Mouse (Mus musculus) forebrain, embryonic 16.5 days (tissue): Measurements from ENCODE around the gene Tbx21. TPM values are rescaled to one million over a fixed set of nuclear protein-coding genes. Genes with fewer than 3 reads are reported as not detected.

Experiments used
- ATAC-seq: fragments of 200-750 bp; cut with Nextera tagmentation; 2 replicates; pipeline ENCODE4 v1.8.0; 2017; ENCODE audit warnings: mild to moderate bottlenecking, moderate library complexity
- H3K27ac ChIP-seq: fragments of 300-500 bp; sonication (generic); 2 replicates; pipeline ENCODE4 v1.5.1; 2014; ENCODE audit warnings: low read length, control low read depth
- H3K27me3 ChIP-seq: fragments of 300-500 bp; sonication (generic); replicated peaks from 2 replicates; pipeline ENCODE4 v1.6.1; 2014; ENCODE audit warnings: low read length; ENCODE audit not compliant: control insufficient read depth, insufficient read depth
- H3K36me3 ChIP-seq: fragments of 300-500 bp; sonication (generic); 2 replicates; pipeline ENCODE4 v1.6.1; 2014; ENCODE audit not compliant: control insufficient read depth, insufficient read depth
- H3K4me1 ChIP-seq: fragments of 300-500 bp; sonication (generic); replicated peaks from 2 replicates; pipeline ENCODE4 v1.6.1; 2014; ENCODE audit warnings: low read length; ENCODE audit not compliant: control insufficient read depth, insufficient read depth
- H3K4me2 ChIP-seq: fragments of 300-500 bp; sonication (generic); 2 replicates; pipeline ENCODE4 v1.6.1; 2014; ENCODE audit warnings: mild to moderate bottlenecking, low read length, control low read depth
- H3K4me3 ChIP-seq: fragments of 300-500 bp; sonication (generic); replicated peaks from 2 replicates; pipeline ENCODE4 v1.5.1; 2014; ENCODE audit warnings: mild to moderate bottlenecking, low read length, control low read depth
- H3K9ac ChIP-seq: fragments of 300-500 bp; sonication (generic); replicated peaks from 2 replicates; pipeline ENCODE4 v1.6.1; 2014; ENCODE audit warnings: low read depth, low read length, control low read depth
- H3K9me3 ChIP-seq: fragments of 300-500 bp; sonication (generic); 2 replicates; pipeline ENCODE4 v1.6.1; 2016; ENCODE audit warnings: low read length; ENCODE audit not compliant: control insufficient read depth
- WGBS: fragments of 180-500 bp; shearing (Covaris S2); extraction: QIAGEN DNeasy Blood & Tissue Kit; methylation state at CpG from one replicate; pipeline ENCODE4 v1.1.7; 2014; 5-methylcytosine and 5-hydroxymethylcytosine counted together
- polyA plus RNA-seq: library from polyadenylated mRNA; unstranded; fragments of >200 nt; fragmentation: Nextera tagmentation; extraction: Ambion mirVana; gene quantifications from 2 replicates; pipeline ENCODE4 v1.2.1, GENCODE M21; 2015

Gene Tbx21
- 0.35 and 0.38 TPM in 2 replicates for polyA plus RNA-seq

- H3K9ac ChIP-seq: no peak within 1 kb of the TSS
- under 1% methylated on average over 87 of the region's 87 CpGs for WGBS
- peak within 1 kb of the TSS; percentile 59 for H3K4me2 ChIP-seq
- H3K36me3 ChIP-seq: no peaks in the 10 kb centered on the region
- H3K4me1 ChIP-seq: peaks cover 16% of the 10 kb centered on the region
- no peak within 1 kb of the TSS for H3K27ac ChIP-seq
- peak within 1 kb of the TSS; percentile 37 for H3K4me3 ChIP-seq
- H3K9me3 ChIP-seq: no peaks in the 10 kb centered on the region
- ATAC-seq: no peak
- peaks cover 48% of the 10 kb centered on the region for H3K27me3 ChIP-seq
Observed at GRCm38 (mm10) chr11:97114671-97115601, at the start of gene Tbx21. Tbx21 (minus strand) TSS chr11:97115331.

GRCm38 (mm10) chr11:97160341-97160740 lies 45.2 kb upstream of the Tbx21 start:
- ATAC-seq: no peak
- H3K27ac ChIP-seq: no peak overlapping the region
- no peak overlapping the region for H3K4me3 ChIP-seq
- H3K4me2 ChIP-seq: no peak overlapping the region
- WGBS: 52% methylated on average over 6 of the region's 6 CpGs
- peaks cover 39% of the 10 kb centered on the region for H3K36me3 ChIP-seq
- no peaks in the 10 kb centered on the region for H3K27me3 ChIP-seq
- no peak overlapping the region for H3K9ac ChIP-seq
- no peaks in the 10 kb centered on the region for H3K4me1 ChIP-seq
- no peaks in the 10 kb centered on the region for H3K9me3 ChIP-seq

- peaks cover 8% of the 10 kb centered on the region for H3K4me1 ChIP-seq
- H3K27me3 ChIP-seq: no peaks in the 10 kb centered on the region
- no peak for ATAC-seq
- H3K4me3 ChIP-seq: no peak overlapping the region
- WGBS: 74% methylated on average over 7 of the region's 7 CpGs
- H3K9ac ChIP-seq: no peak overlapping the region
- peaks cover 20% of the 10 kb centered on the region; the same call in 1 of the 2 replicates for H3K36me3 ChIP-seq
- H3K27ac ChIP-seq: no peak overlapping the region
- H3K4me2 ChIP-seq: no peak overlapping the region
- H3K9me3 ChIP-seq: no peaks in the 10 kb centered on the region
Observed at GRCm38 (mm10) chr11:97156999-97157398, 41.9 kb upstream of the Tbx21 start.

GRCm38 (mm10) chr11:97152662-97153287 lies 37.6 kb upstream of the Tbx21 start:
- ATAC-seq: no peak
- 15% methylated on average over 10 of the region's 10 CpGs for WGBS
- Histone ChIP-seq H3K4me2 (no peak overlapping the region; the same call in 1 of the 2 replicates), H3K9ac (no peak overlapping the region), H3K9me3 (no peaks in the 10 kb centered on the region), H3K27me3 (no peaks in the 10 kb centered on the region), H3K4me1 (peaks cover 22% of the 10 kb centered on the region), H3K4me3 (no peak overlapping the region), H3K36me3 (peaks cover 2% of the 10 kb centered on the region; the same call in 1 of the 2 replicates), H3K27ac (no peak overlapping the region)

DNA sequence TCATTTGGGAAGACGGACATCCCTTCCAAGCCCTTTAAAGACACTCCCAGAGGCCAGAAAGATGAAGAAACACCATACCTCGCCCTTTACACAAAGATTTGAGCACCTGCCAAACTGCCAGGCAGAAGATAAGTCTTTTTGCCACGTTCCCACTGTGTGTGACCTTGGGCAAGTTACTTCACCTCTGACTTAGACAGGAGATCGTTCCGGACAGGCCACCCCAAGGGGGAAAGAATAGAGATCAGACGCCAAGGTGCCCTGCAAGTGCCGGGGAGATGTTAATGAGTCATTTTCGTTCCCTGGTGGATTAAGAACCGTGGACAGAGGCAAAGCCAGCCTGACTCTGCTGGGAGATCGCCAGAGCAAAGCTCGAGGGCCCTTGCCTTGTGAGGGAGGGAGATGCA lies 36.9 kb upstream of the Tbx21 start:
- Histone ChIP-seq H3K4me1 (peaks cover 22% of the 10 kb centered on the region), H3K9ac (peak overlapping the region; percentile 85), H3K9me3 (no peaks in the 10 kb centered on the region), H3K4me3 (peak overlapping the region; percentile 82), H3K27ac (no peak overlapping the region), H3K4me2 (peak overlapping the region; percentile 60), H3K27me3 (no peaks in the 10 kb centered on the region), H3K36me3 (peaks cover 2% of the 10 kb centered on the region; the same call in 1 of the 2 replicates)
- ATAC-seq: no peak
- WGBS: 0% methylated on average over 11 of the region's 11 CpGs

GRCm38 (mm10) chr11:97151343-97151801 lies 36.2 kb upstream of the Tbx21 start, which contains the start of gene Tbkbp1:
Tbkbp1 (minus strand) TSS chr11:97151495.
- peaks cover 2% of the 10 kb centered on the region; the same call in 1 of the 2 replicates for H3K36me3 ChIP-seq
- peaks cover 22% of the 10 kb centered on the region for H3K4me1 ChIP-seq
- peak; percentile 39 for ATAC-seq
- H3K9ac ChIP-seq: peak within 1 kb of the TSS; percentile 85
- peak within 1 kb of the TSS; percentile 79 for H3K27ac ChIP-seq
- H3K4me3 ChIP-seq: peak within 1 kb of the TSS; percentile 82
- no peaks in the 10 kb centered on the region for H3K27me3 ChIP-seq
- no peaks in the 10 kb centered on the region for H3K9me3 ChIP-seq
- WGBS: 0% methylated on average over 22 of the region's 64 CpGs
- peak within 1 kb of the TSS; percentile 60 for H3K4me2 ChIP-seq

DNA sequence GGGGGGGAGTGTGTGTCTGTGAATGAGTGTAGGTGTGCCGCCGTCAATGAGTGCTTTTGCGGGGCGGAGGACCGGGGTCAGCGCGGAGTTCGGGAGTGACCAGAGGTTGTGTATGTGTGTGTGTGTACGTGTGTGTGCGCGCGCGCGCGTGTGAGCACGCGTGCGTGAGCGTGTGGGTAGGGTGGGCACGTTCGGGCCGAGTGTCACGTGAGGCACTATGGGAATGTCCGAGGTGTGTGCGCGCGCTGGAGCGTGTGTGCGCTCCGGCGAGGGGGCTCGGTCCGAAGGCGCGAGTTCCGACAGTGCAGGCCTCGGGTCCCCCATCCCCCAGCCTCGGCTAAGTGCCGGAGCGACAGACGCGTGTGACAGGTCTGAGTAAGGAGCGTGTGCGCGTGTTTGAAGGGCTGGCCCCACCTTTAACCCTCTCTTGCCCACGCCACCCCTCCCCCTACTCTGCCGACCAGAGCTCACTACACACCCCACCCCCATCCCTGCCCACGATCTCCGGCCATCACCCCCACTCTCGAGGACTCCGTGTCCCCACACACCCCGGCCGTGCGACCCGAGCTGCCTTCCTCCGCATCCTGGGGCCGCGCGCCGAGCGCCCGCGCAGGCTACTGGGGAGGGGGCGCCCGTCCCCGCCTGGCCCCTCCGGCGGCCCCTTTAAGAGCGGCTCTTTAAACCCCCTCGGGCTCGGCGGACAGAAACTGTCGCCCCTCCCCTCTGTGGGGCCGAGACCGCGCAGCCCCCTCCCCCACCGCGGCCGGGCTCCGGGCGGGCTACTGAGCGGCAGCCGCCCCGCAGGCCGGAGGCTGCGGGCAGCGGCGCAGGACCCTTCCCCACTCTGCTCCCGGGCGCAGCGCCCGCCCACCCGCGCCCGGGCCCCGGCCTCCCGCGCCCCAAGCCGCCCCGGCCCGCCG lies 35.5 kb upstream of the Tbx21 start:
- Histone ChIP-seq H3K4me3 (peak overlapping the region; percentile 82), H3K27ac (peak overlapping the region; percentile 79), H3K9ac (peak overlapping the region; percentile 85), H3K4me1 (peaks cover 22% of the 10 kb centered on the region), H3K36me3 (peaks cover 2% of the 10 kb centered on the region; the same call in 1 of the 2 replicates), H3K27me3 (no peaks in the 10 kb centered on the region), H3K9me3 (no peaks in the 10 kb centered on the region), H3K4me2 (peak overlapping the region; percentile 60)
- peak; percentile 77 for ATAC-seq
- WGBS: under 1% methylated on average over 71 of the region's 102 CpGs

GRCm38 (mm10) chr11:97149995-97150410 lies 34.9 kb upstream of the Tbx21 start:
- no peaks in the 10 kb centered on the region for H3K36me3 ChIP-seq

More at GRCm38 (mm10) chr11:97149995-97150410, 34.9 kb upstream of the Tbx21 start:
- peak overlapping the region; percentile 60 for H3K4me2 ChIP-seq
- H3K9me3 ChIP-seq: no peaks in the 10 kb centered on the region
- peak; percentile 20; the same call in 1 of the 2 replicates for ATAC-seq
- H3K9ac ChIP-seq: peak overlapping the region; percentile 85
- H3K4me1 ChIP-seq: peaks cover 22% of the 10 kb centered on the region
- H3K27me3 ChIP-seq: no peaks in the 10 kb centered on the region
- H3K4me3 ChIP-seq: peak overlapping the region; percentile 82
- WGBS: 3% methylated on average over 14 of the region's 14 CpGs
- H3K27ac ChIP-seq: peak overlapping the region; percentile 79
